Mouse (Mus musculus): ENCODE measurements around the gene Tiam1.

DNA sequence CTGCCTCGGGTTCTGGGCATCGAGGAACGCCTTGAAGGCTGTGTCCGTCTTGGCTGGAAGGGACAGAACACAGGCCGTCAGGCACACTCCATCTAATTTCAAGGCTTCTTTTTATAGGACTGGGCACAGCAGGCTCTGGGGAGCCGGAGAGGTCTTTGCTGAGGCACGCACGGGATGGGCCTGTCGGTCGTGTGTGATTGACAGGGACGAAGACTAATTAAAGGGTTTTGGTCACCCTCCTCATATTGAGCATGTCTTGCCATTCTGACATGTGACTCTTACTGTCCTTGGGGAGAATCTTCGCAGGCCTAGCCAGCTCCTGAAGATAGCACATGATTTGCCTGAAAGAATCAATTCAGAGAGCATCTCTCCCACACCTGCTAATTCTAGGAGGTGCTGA, 338.4 kb downstream of the Tiam1 start:
- TF ChIP-seq CTCF (IDR thresholded peaks at IDR 0.05; ENCODE audit: low read depth) (no peak), EP300 (IDR thresholded peaks at IDR 0.05; ENCODE audit: low read depth) (no peak)

Measured in liver, embryonic 14.5 days (tissue).